Mouse (Mus musculus): ENCODE data around the gene Sval2.

Sval2 gene

DNA sequence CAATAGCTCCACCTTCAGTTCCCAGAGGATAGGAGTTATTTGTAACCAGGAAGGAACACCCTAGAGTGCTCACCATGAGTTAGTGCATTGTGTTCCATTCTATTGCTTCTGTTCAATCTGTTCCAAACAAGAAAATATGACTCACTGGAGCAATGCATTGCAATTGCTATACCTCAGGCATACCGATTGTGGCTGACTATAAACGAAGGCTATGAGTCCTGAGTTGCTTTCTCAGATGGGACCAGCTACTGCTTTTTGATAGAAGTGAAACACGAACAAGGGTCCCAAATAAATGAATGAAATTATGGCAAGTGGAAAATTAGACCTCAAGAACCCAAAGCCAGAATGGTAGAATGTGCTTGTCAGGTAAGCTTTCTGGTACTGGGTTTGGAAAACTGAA, at the start of gene Sval2:
Gene Sval2 (plus strand): TSS at position 301 of the 400 bp plus-strand sequence.
- DNase-seq = no peak

DNA sequence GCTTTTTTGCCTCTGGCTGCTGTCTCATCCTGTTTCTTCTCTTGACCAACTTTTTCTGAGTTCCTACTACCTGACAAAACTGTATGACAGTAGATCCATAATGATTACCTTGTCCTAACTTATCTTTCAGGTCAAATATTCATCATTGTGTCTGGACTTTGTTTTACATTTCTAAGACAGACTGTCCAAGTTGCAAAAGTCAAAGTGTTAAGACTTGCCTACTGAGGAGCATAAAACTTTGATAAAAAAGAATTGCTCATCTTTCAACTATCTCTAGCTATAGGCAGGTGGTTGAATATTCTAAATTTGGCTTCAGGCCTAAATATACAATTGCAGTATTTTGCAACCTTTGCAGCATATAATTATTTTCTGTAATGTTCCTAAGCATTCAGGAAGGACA, 28.7 kb upstream of the Sval2 start:
- no peak for DNase-seq

DNA sequence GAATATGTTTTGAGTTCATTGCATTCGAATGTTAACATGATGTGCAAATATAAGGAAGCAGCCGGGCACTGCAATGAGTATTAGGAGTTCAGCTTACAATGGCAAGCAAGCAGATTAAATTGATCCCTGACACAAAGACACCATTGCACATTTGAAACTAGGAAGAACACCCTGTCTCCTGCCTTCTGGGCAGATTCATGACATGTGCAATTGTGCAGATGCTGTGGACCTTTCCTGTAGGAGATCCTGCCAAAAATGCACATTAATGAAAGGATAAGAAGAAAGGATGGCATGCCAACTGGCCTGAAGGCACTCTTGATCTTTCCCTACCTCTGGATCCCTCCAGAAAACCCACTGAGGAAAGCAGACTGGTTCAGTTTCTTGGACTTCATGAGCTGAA, 23.3 kb upstream of the Sval2 start:
- DNase-seq = no peak

DNA sequence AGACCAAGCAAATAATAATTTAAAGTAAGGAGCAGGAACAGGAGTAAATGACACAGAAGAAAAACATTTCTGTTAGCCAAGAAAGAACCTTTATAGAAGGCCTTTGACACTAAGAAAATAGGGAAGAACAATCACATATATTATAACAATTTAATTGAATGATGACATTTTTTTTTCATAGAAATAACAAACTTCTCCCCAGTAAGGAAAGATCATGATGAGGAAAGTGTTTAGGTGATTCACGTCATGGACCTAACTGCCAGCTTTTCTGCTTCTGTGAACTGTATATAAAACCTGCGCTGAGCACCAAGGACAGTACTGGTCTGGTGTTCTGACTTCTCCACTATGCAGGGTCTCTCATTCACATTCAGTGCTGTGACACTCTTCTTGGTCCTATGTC, 5.6 kb upstream of the Sval2 start, which contains the start of gene Pip:
Gene Pip (plus strand): TSS at position 301 of the 400 bp plus-strand sequence.
- no peak for DNase-seq

DNA sequence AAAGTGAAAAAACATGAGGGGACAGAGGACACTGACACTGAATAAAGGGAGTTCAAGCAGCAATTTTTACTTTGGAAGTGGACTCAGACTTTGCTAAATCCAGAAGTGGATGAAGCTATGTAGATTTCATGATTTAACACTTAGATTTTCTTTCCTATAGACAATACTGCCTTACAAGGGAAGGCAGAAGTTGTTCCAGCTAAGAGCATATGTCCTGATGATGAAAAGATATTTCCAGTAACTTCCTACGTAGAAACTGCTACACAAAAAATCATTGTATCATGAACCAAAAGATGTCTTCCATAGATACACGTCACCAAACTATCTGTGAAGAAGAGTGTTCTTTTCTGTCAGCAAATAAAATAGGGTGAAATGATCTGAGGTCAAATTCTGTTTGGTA, 11.2 kb downstream of the Sval2 start:
- no peak for DNase-seq

DNA sequence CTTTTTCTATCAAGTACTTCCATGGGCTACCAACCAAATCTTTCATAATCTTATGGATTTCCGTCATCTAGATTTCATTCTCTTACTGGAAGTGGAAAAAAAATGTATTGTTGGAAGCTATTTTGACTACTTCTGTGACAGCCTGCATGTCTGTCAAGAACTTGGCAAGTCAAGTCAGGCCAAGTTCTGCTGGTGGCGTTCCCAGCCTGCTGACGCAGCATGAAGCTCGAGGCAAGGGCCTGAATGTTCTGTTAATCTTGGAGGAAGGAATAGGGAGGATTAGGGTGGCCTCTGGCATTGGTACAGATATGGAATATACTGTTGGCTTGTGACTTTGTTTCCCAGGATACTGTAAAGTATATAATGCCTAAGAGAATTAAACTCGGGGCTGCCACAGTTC, 58.8 kb downstream of the Sval2 start:
- no peak for DNase-seq
